Mouse (Mus musculus) heart, embryonic 15.5 days (tissue): ENCODE results near the gene Kpna7. TPM values are rescaled to one million over a fixed set of nuclear protein-coding genes. Genes with fewer than 3 reads are reported as not detected.

Experiments used
- ATAC-seq: fragments of 200-750 bp; cut with Nextera tagmentation; replicated peaks from 2 replicates; pipeline ENCODE4 v1.8.0; 2017; ENCODE audit warnings: low read depth, moderate TSS enrichment; ENCODE audit not compliant: insufficient number of reproducible peaks, insufficient read depth, low FRiP score
- H3K27ac ChIP-seq: fragments of 300-500 bp; sonication (generic); 2 replicates; pipeline ENCODE4 v1.5.1; 2015; ENCODE audit warnings: mild to moderate bottlenecking, inconsistent platforms
- H3K27me3 ChIP-seq: fragments of 300-500 bp; sonication (generic); 2 replicates; pipeline ENCODE4 v1.6.1; 2015; ENCODE audit warnings: inconsistent platforms
- H3K36me3 ChIP-seq: fragments of 300-500 bp; sonication (generic); 2 replicates; pipeline ENCODE4 v1.6.1; 2015; ENCODE audit warnings: mild to moderate bottlenecking, inconsistent platforms
- H3K4me1 ChIP-seq: fragments of 300-500 bp; sonication (generic); replicated peaks from 2 replicates; pipeline ENCODE4 v1.6.1; 2015; ENCODE audit warnings: inconsistent platforms
- H3K4me2 ChIP-seq: fragments of 300-500 bp; sonication (generic); 2 replicates; pipeline ENCODE4 v1.6.1; 2015; ENCODE audit warnings: inconsistent platforms, mild to moderate bottlenecking, moderate library complexity
- H3K4me3 ChIP-seq: fragments of 300-500 bp; sonication (generic); 2 replicates; pipeline ENCODE4 v1.5.1; 2015; ENCODE audit warnings: mild to moderate bottlenecking, inconsistent platforms
- H3K9ac ChIP-seq: fragments of 300-500 bp; sonication (generic); 2 replicates; pipeline ENCODE4 v1.6.1; 2015; ENCODE audit warnings: mild to moderate bottlenecking, inconsistent platforms
- H3K9me3 ChIP-seq: fragments of 300-500 bp; sonication (generic); replicated peaks from 2 replicates; pipeline ENCODE4 v1.6.1; 2016; ENCODE audit warnings: inconsistent platforms
- WGBS: fragments of 180-500 bp; shearing (Covaris S2); methylation state at CpG from one replicate; pipeline ENCODE4 v1.1.7; 2015; ENCODE audit warnings: mixed read lengths; 5-methylcytosine and 5-hydroxymethylcytosine counted together
- polyA plus RNA-seq: library from polyadenylated mRNA; unstranded; fragments of >200 nt; fragmentation: Nextera tagmentation; extraction: Ambion mirVana; gene quantifications from 2 replicates; pipeline ENCODE4 v1.2.1, GENCODE M21; 2015

Kpna7 gene
- polyA plus RNA-seq, 1 experiment from 2014 or later = not detected

- H3K27ac ChIP-seq = no peak overlapping the region
- WGBS = 93% methylated on average over 13 of the region's 13 CpGs
- ATAC-seq = no peak
- H3K9ac ChIP-seq = no peak overlapping the region
- H3K36me3 ChIP-seq = no peaks in the 10 kb centered on the region
- H3K4me1 ChIP-seq = no peaks in the 10 kb centered on the region
- H3K9me3 ChIP-seq = peaks cover 4% of the 10 kb centered on the region; the same call in 1 of the 2 replicates
- no peak overlapping the region for H3K4me3 ChIP-seq
- H3K27me3 ChIP-seq = no peaks in the 10 kb centered on the region
- no peak overlapping the region for H3K4me2 ChIP-seq
Measured at GRCm38 (mm10) chr5:144987561-144987960, 96.3 kb downstream of the Kpna7 start.

DNA sequence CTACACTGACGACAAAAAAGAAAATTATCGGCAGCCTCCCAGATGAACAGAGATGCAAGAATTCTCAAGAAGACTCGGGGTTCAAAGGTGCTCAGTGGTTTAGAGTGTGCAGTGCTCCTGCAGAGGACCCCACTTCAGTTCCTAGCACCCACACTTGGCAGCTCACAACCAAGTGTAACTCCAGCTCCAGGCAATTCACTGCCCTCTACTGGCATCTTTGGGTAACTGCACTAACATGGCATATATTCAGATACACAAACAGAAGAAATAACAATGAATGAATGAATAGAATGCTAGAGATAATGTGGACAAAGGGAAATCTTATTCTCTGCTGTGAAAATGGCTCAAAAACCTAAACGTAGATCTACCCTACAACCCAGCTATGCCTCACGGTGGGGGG is 99.0 kb downstream of the Kpna7 start:
- Histone ChIP-seq H3K9me3 (peaks cover 4% of the 10 kb centered on the region; the same call in 1 of the 2 replicates), H3K4me3 (no peak overlapping the region), H3K9ac (no peak overlapping the region), H3K36me3 (no peaks in the 10 kb centered on the region), H3K4me1 (no peaks in the 10 kb centered on the region), H3K27me3 (no peaks in the 10 kb centered on the region), H3K27ac (no peak overlapping the region), H3K4me2 (no peak overlapping the region)
- no peak for ATAC-seq
- WGBS = 92% methylated on average over 5 of the region's 5 CpGs

- H3K27me3 ChIP-seq = no peaks in the 10 kb centered on the region
- H3K9ac ChIP-seq = no peak overlapping the region
- no peaks in the 10 kb centered on the region for H3K36me3 ChIP-seq
- ATAC-seq = no peak
- H3K4me2 ChIP-seq = no peak overlapping the region
- H3K9me3 ChIP-seq = peaks cover 4% of the 10 kb centered on the region; the same call in 1 of the 2 replicates
- H3K27ac ChIP-seq = no peak overlapping the region
- H3K4me1 ChIP-seq = peaks cover 8% of the 10 kb centered on the region
- WGBS = 91% methylated on average over 3 of the region's 3 CpGs
- no peak overlapping the region for H3K4me3 ChIP-seq
Measured at GRCm38 (mm10) chr5:144983227-144983626, 100.6 kb downstream of the Kpna7 start.

DNA sequence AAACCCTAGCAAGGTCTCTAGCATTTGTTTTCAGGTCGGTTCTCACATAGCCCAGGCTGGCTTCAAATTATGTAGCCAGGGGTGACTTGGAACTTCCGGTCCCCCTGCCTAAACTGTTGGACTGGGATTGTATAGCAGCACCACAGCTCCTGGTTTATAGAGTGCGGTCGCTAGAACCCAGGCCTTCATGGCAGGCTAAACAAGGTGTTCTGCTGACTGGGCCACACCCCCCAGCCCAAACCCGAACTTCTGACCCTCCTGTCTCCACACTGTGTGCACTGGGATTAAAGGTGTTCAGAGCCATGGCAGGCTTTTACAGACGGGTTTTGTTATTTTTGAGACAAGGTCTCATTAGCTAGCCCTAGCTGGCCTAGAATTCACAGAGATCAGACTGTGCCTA is 104.7 kb downstream of the Kpna7 start:
- ATAC-seq = no peak
- no peak overlapping the region for H3K9ac ChIP-seq
- peak overlapping the region; percentile 60 for H3K27ac ChIP-seq
- peaks cover 9% of the 10 kb centered on the region for H3K4me1 ChIP-seq
- H3K36me3 ChIP-seq = no peaks in the 10 kb centered on the region
- H3K4me2 ChIP-seq = no peak overlapping the region
- no peak overlapping the region for H3K4me3 ChIP-seq
- peaks cover 4% of the 10 kb centered on the region; the same call in 1 of the 2 replicates for H3K9me3 ChIP-seq
- WGBS = 74% methylated on average over 6 of the region's 6 CpGs
- no peaks in the 10 kb centered on the region for H3K27me3 ChIP-seq

DNA sequence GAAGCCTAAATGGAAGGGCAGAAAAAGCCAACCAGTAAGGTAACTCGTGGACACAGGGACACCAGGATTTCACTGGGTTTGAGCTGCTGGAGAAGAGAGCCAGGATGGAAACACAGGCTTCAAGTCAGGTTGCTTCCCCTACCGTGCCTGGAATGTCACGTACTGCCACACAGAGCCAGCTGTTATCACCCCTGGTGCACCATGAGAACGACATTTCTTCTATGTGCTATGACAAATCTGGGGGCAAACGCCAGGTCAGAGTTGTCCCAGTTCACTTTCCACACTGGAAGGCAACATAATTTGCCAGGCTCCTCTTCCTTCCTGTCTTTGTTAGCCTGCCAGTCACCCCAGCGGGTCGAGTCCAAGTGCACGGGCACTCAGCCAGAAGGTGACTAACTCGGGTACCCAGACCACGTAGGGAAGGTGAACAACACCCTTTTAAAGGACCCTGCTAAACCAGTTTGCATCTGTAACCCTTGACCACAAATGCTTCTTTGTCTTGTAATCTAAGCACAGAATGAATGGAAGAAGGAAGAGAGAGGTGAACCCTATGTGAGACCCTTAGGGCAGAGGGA is 105.2 kb downstream of the Kpna7 start:
- H3K9me3 ChIP-seq = peaks cover 4% of the 10 kb centered on the region; the same call in 1 of the 2 replicates
- H3K36me3 ChIP-seq = no peaks in the 10 kb centered on the region
- H3K27me3 ChIP-seq = no peaks in the 10 kb centered on the region
- WGBS = 31% methylated on average over 10 of the region's 10 CpGs
- H3K4me3 ChIP-seq = no peak overlapping the region
- H3K4me2 ChIP-seq = peak overlapping the region; percentile 21; the same call in 1 of the 2 replicates
- ATAC-seq = peak; percentile 72; the same call in 1 of the 2 replicates
- peaks cover 9% of the 10 kb centered on the region for H3K4me1 ChIP-seq
- no peak overlapping the region for H3K9ac ChIP-seq
- H3K27ac ChIP-seq = peak overlapping the region; percentile 60

- ATAC-seq = no peak
- Histone ChIP-seq H3K9me3 (no peaks in the 10 kb centered on the region), H3K4me2 (no peak overlapping the region), H3K36me3 (no peaks in the 10 kb centered on the region), H3K4me1 (no peaks in the 10 kb centered on the region), H3K9ac (no peak overlapping the region), H3K4me3 (no peak overlapping the region), H3K27ac (no peak overlapping the region), H3K27me3 (0 out of 2 replicates have a peak, but pooled peaks cover 4% of the 10 kb centered on the region)
- WGBS = 82% methylated on average over 3 of the region's 3 CpGs
Measured at GRCm38 (mm10) chr5:144971266-144971665, 112.6 kb downstream of the Kpna7 start.

- Histone ChIP-seq H3K36me3 (no peaks in the 10 kb centered on the region), H3K27ac (peak within 1 kb of the TSS; percentile 96), H3K4me3 (peak within 1 kb of the TSS; percentile 91), H3K9me3 (no peaks in the 10 kb centered on the region), H3K4me1 (peaks cover 31% of the 10 kb centered on the region), H3K4me2 (peak within 1 kb of the TSS; percentile 74), H3K27me3 (0 out of 2 replicates have a peak, but pooled peaks cover 4% of the 10 kb centered on the region), H3K9ac (peak within 1 kb of the TSS; percentile 97)
- under 1% methylated on average over 66 of the region's 89 CpGs for WGBS
- peak; percentile 79 for ATAC-seq
Measured at GRCm38 (mm10) chr5:144965639-144966351, 118.0 kb downstream of the Kpna7 start, which contains the start of gene Smurf1. Gene Smurf1, minus strand, starts transcription at chr5:144965847.

DNA sequence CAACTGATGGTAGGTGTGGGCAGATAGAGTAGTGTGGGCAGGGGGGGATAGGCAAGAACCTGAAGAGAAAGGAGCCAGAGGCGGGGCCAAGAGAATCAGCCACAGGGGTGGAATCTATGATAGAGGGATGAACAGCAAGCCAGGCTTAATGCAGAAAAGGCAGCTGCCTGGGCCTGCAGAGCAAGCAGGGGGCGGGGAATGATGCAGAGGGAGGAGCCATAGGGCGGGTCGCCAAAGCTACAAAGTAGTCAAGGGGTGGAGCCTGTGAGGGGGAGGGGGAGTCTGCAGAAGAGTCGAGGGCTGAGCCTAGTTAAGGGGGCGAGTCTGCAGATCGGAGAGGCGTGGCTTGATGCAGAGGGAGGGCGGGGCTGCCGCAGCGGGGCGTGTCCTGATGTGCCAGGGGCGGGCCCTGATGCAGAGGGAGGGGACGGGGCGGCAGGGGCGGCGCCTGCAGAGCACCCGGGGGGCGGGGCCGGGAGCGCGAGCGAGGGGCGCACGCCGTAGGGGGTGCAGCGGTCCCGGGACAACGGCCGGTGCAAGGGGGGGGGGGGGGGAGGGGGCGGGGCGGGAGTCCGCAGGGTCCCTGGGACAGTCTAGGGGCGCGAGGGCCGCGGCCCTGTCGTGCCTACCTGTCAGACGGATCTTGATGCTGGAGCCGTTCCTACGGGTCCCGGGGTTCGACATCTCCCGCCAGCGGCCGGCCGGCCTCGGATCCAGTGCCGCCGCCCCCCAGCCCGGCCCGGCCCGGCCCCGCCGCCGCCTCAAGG is 118.8 kb downstream of the Kpna7 start:
- Histone ChIP-seq H3K4me2 (peak overlapping the region; percentile 74), H3K27me3 (0 out of 2 replicates have a peak, but pooled peaks cover 4% of the 10 kb centered on the region), H3K4me1 (peaks cover 34% of the 10 kb centered on the region), H3K9me3 (no peaks in the 10 kb centered on the region), H3K9ac (peak overlapping the region; percentile 97), H3K4me3 (peak overlapping the region; percentile 91), H3K36me3 (no peaks in the 10 kb centered on the region), H3K27ac (peak overlapping the region; percentile 96)
- ATAC-seq = peak; percentile 66
- under 1% methylated on average over 23 of the region's 56 CpGs for WGBS

DNA sequence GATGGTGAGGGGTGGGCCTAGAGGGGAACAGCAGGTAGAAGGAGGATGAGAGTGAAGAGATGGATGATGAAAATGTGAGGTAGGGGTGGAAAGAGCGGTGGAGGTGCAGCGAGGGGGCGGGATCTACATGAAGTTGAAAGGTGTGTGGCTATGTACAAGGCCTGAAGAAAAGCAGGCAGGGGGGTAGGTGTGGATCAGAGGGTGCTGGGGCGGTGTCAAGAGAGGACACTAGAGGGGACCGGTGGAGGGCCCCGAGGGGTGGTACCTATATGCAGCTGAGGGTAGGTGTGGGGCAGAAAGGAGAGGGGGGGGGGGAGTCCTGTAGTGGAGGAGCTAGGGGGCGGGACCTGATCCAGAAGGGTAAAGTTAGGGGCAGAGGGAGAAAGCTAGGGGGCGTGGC is 119.4 kb downstream of the Kpna7 start:
- H3K4me3 ChIP-seq = peak overlapping the region; percentile 91
- H3K36me3 ChIP-seq = no peaks in the 10 kb centered on the region
- H3K9ac ChIP-seq = no peak overlapping the region
- no peaks in the 10 kb centered on the region for H3K9me3 ChIP-seq
- peak; percentile 31 for ATAC-seq
- H3K4me1 ChIP-seq = peaks cover 35% of the 10 kb centered on the region
- peak overlapping the region; percentile 96 for H3K27ac ChIP-seq
- peak overlapping the region; percentile 74 for H3K4me2 ChIP-seq
- 0 out of 2 replicates have a peak, but pooled peaks cover 4% of the 10 kb centered on the region for H3K27me3 ChIP-seq
- WGBS = 32% methylated on average over 8 of the region's 8 CpGs

DNA sequence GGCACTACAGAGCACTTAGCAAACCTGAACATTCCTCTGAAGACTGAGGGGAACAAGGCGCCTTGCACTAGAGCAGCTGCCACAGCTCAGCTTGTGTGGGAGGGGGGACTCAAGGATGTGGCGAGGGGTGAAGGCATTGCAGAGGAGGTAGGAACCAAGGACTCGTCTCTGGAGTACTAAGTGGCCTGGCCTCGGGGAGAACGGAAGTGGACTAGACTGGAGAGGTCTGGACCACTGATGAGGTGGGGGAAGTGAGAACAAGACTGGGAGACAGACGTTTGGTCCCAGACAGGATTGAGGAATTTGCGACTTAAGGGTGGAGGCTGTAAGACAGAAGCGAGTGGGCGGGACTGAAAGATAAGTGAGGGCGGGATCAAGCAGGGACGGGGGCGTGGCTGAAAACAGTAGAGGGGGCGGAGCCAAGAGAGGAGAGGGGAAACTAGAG is 120.0 kb downstream of the Kpna7 start:
- H3K4me1 ChIP-seq = peaks cover 41% of the 10 kb centered on the region

GRCm38 (mm10) chr5:144963401-144963800 is 120.4 kb downstream of the Kpna7 start:
- H3K27me3 ChIP-seq = 0 out of 2 replicates have a peak, but pooled peaks cover 4% of the 10 kb centered on the region
- peak overlapping the region; percentile 29 for H3K4me3 ChIP-seq
- H3K4me1 ChIP-seq = peaks cover 45% of the 10 kb centered on the region
- peak overlapping the region; percentile 74 for H3K4me2 ChIP-seq
- H3K9ac ChIP-seq = peak overlapping the region; percentile 0; the same call in 1 of the 2 replicates
- H3K27ac ChIP-seq = peak overlapping the region; percentile 64
- no peak for ATAC-seq
- WGBS = 40% methylated on average over 3 of the region's 3 CpGs
- no peaks in the 10 kb centered on the region for H3K36me3 ChIP-seq
- H3K9me3 ChIP-seq = no peaks in the 10 kb centered on the region

More for the DNA sequence above, 120.0 kb downstream of the Kpna7 start:
- peak overlapping the region; percentile 74 for H3K4me2 ChIP-seq
- peak overlapping the region; percentile 0; the same call in 1 of the 2 replicates for H3K9ac ChIP-seq
- H3K27ac ChIP-seq = peak overlapping the region; percentile 96
- H3K9me3 ChIP-seq = no peaks in the 10 kb centered on the region
- H3K36me3 ChIP-seq = no peaks in the 10 kb centered on the region
- 10% methylated on average over 13 of the region's 13 CpGs for WGBS
- 0 out of 2 replicates have a peak, but pooled peaks cover 4% of the 10 kb centered on the region for H3K27me3 ChIP-seq
- H3K4me3 ChIP-seq = peak overlapping the region; percentile 29
- ATAC-seq = no peak
